Mouse (Mus musculus) intestine, embryonic 16.5 days (tissue): ENCODE data around the gene Abcd4. TPM values are rescaled to one million over a fixed set of nuclear protein-coding genes. Genes with fewer than 3 reads are reported as not detected.

Experiments used
- ATAC-seq: fragments of 200-750 bp; cut with Nextera tagmentation; 2 replicates; pipeline ENCODE4 v1.8.0; 2017; ENCODE audit warnings: moderate TSS enrichment, moderate library complexity
- H3K27ac ChIP-seq: fragments of 300-500 bp; sonication (generic); 2 replicates; pipeline ENCODE4 v1.5.1; 2014; ENCODE audit warnings: mild to moderate bottlenecking, low read length
- H3K27me3 ChIP-seq: fragments of 300-500 bp; sonication (generic); replicated peaks from 2 replicates; pipeline ENCODE4 v1.6.1; 2014; ENCODE audit warnings: low read length, control low read depth, mixed read lengths; ENCODE audit not compliant: control insufficient read depth, insufficient read depth
- H3K36me3 ChIP-seq: fragments of 300-500 bp; sonication (generic); 2 replicates; pipeline ENCODE4 v1.6.1; 2014; ENCODE audit warnings: low read length, control low read depth; ENCODE audit not compliant: control insufficient read depth, insufficient read depth
- H3K4me1 ChIP-seq: fragments of 300-500 bp; sonication (generic); 2 replicates; pipeline ENCODE4 v1.6.1; 2014; ENCODE audit warnings: low read length, control low read depth, mixed read lengths; ENCODE audit not compliant: control insufficient read depth, insufficient read depth
- H3K4me2 ChIP-seq: fragments of 300-500 bp; sonication (generic); 2 replicates; pipeline ENCODE4 v1.6.1; 2014; ENCODE audit warnings: low read depth, low read length, control low read depth
- H3K4me3 ChIP-seq: fragments of 300-500 bp; sonication (generic); 2 replicates; pipeline ENCODE4 v1.5.1; 2014; ENCODE audit warnings: mild to moderate bottlenecking, low read length
- H3K9ac ChIP-seq: fragments of 300-500 bp; sonication (generic); 2 replicates; pipeline ENCODE4 v1.6.1; 2014; ENCODE audit warnings: low read depth, low read length
- H3K9me3 ChIP-seq: fragments of 300-500 bp; sonication (generic); 2 replicates; pipeline ENCODE4 v1.6.1; 2016; ENCODE audit warnings: low read length, control low read depth; ENCODE audit not compliant: control insufficient read depth
- WGBS: fragments of 180-500 bp; shearing (Covaris S2); extraction: QIAGEN DNeasy Blood & Tissue Kit; methylation state at CpG from one replicate; pipeline ENCODE4 v1.1.7; 2014; 5-methylcytosine and 5-hydroxymethylcytosine counted together
- polyA plus RNA-seq: library from polyadenylated mRNA; unstranded; fragments of >200 nt; fragmentation: Nextera tagmentation; extraction: Ambion mirVana; gene quantifications from 2 replicates; pipeline ENCODE4 v1.2.1, GENCODE M21; 2015

Gene Abcd4
- polyA plus RNA-seq, 1 experiment from 2014 or later = 27.8 TPM

GRCm38 (mm10) chr12:84614524-84614923 is 2.7 kb downstream of the Abcd4 start:
- Histone ChIP-seq H3K4me1 (peaks cover 15% of the 10 kb centered on the region), H3K4me2 (no peak overlapping the region), H3K4me3 (no peak overlapping the region), H3K27ac (no peak overlapping the region), H3K27me3 (no peaks in the 10 kb centered on the region), H3K9ac (no peak overlapping the region), H3K9me3 (no peaks in the 10 kb centered on the region), H3K36me3 (no peaks in the 10 kb centered on the region)
- ATAC-seq = no peak
- 64% methylated on average over 7 of the region's 7 CpGs for WGBS

- Histone ChIP-seq H3K4me2 (no peak overlapping the region), H3K9ac (no peak overlapping the region), H3K9me3 (no peaks in the 10 kb centered on the region), H3K27me3 (no peaks in the 10 kb centered on the region), H3K4me1 (peaks cover 15% of the 10 kb centered on the region), H3K36me3 (no peaks in the 10 kb centered on the region), H3K4me3 (no peak overlapping the region), H3K27ac (no peak overlapping the region)
- ATAC-seq = no peak
- 86% methylated on average over 11 of the region's 11 CpGs for WGBS
These were observed 3.2 kb downstream of the Abcd4 start for GRCm38 (mm10) chr12:84614001-84614400.

GRCm38 (mm10) chr12:84612518-84612917 is 4.7 kb downstream of the Abcd4 start:
- Histone ChIP-seq H3K9ac (peak overlapping the region; percentile 50), H3K4me1 (peaks cover 15% of the 10 kb centered on the region), H3K36me3 (no peaks in the 10 kb centered on the region), H3K4me3 (no peak overlapping the region), H3K4me2 (peak overlapping the region; percentile 29; the same call in 1 of the 2 replicates), H3K27ac (peak overlapping the region; percentile 75), H3K9me3 (no peaks in the 10 kb centered on the region), H3K27me3 (no peaks in the 10 kb centered on the region)
- 58% methylated on average over 8 of the region's 8 CpGs for WGBS
- ATAC-seq = peak; percentile 83

DNA sequence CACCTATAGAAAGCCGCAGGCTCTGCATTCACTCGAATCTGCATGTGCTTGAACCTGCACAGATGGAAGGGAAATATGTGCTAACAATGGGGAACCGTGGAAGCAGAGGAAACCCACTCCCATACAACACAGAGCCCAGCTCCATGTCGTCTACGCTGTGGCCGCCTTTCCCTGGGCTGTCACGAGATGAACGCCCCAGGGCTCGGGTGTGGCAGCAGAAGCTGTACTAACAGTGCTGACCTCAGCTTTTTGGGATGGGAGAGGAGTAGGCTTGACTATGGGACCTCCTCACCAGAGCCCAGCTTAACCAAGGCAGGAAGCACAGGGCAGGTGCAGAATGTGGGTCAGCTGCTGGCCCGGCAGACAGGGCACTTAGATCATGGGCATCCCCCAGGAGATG is 5.5 kb downstream of the Abcd4 start:
- no peak overlapping the region for H3K4me3 ChIP-seq
- peaks cover 15% of the 10 kb centered on the region for H3K4me1 ChIP-seq
- no peaks in the 10 kb centered on the region for H3K9me3 ChIP-seq
- H3K9ac ChIP-seq = no peak overlapping the region
- no peaks in the 10 kb centered on the region for H3K36me3 ChIP-seq
- WGBS = 79% methylated on average over 10 of the region's 10 CpGs
- no peaks in the 10 kb centered on the region for H3K27me3 ChIP-seq
- peak overlapping the region; percentile 45; the same call in 1 of the 2 replicates for H3K27ac ChIP-seq
- ATAC-seq = no peak
- H3K4me2 ChIP-seq = no peak overlapping the region

- Histone ChIP-seq H3K9ac (no peak overlapping the region), H3K36me3 (no peaks in the 10 kb centered on the region), H3K27me3 (no peaks in the 10 kb centered on the region), H3K4me2 (no peak overlapping the region), H3K9me3 (no peaks in the 10 kb centered on the region), H3K4me3 (no peak overlapping the region), H3K4me1 (0 out of 2 replicates have a peak, but pooled peaks cover 5% of the 10 kb centered on the region), H3K27ac (no peak overlapping the region)
- 82% methylated on average over 7 of the region's 7 CpGs for WGBS
- no peak for ATAC-seq
These were observed 11.4 kb downstream of the Abcd4 start for GRCm38 (mm10) chr12:84605860-84606259.

DNA sequence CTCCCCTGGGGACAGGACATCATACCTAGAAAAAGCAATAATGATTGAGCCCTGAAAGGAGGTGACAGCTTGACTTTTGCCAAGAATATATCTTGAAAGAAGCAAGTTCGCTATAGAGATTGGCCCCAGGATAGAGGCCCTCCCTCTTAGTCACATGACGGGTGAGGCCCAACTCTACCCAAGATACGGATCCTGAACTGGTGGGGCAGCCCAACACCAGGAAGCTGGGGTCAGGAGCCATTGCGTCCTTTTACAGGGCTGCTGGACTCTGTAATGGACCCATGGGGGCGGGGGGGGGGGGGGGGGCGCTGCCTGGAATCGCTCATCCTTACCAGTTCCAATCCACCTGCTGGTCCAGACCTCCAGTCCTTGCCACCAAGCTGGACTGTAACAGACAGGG is 13.2 kb downstream of the Abcd4 start:
- no peak overlapping the region for H3K27ac ChIP-seq
- 85% methylated on average over 6 of the region's 7 CpGs for WGBS
- H3K4me2 ChIP-seq = no peak overlapping the region
- no peaks in the 10 kb centered on the region for H3K27me3 ChIP-seq
- H3K36me3 ChIP-seq = no peaks in the 10 kb centered on the region
- ATAC-seq = peak; percentile 62
- no peaks in the 10 kb centered on the region for H3K9me3 ChIP-seq
- H3K9ac ChIP-seq = no peak overlapping the region
- no peak overlapping the region for H3K4me3 ChIP-seq
- 0 out of 2 replicates have a peak, but pooled peaks cover 5% of the 10 kb centered on the region for H3K4me1 ChIP-seq

DNA sequence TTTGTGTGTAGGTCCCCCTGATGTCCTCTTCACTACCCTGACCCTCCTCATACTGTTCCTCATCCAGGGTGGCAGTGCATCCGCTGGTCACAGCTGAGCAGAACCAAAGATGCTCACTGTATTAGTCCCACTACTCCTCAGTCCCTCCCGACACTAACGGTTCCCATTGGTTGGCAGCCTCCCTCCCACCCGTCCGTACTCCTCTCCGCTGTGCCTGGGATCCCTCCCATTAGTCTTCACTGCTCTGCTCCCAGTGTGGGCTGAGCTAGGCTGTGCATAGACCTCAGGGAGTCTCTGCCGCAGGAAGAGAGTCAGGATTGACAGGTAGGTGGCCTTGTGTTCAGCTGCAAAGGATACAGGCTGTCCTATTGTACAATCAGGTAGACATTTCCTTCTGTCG is 18.9 kb downstream of the Abcd4 start:
- H3K4me2 ChIP-seq = no peak overlapping the region
- H3K36me3 ChIP-seq = no peaks in the 10 kb centered on the region
- H3K4me1 ChIP-seq = no peaks in the 10 kb centered on the region
- no peak for ATAC-seq
- WGBS = 16% methylated on average over 8 of the region's 8 CpGs
- no peak overlapping the region for H3K27ac ChIP-seq
- H3K27me3 ChIP-seq = no peaks in the 10 kb centered on the region
- H3K4me3 ChIP-seq = no peak overlapping the region
- H3K9ac ChIP-seq = no peak overlapping the region
- no peaks in the 10 kb centered on the region for H3K9me3 ChIP-seq

- H3K36me3 ChIP-seq = no peaks in the 10 kb centered on the region
- no peaks in the 10 kb centered on the region for H3K27me3 ChIP-seq
- peak overlapping the region; percentile 66 for H3K9ac ChIP-seq
- no peaks in the 10 kb centered on the region for H3K4me1 ChIP-seq
- H3K27ac ChIP-seq = no peak overlapping the region
- 1% methylated on average over 54 of the region's 54 CpGs for WGBS
- H3K9me3 ChIP-seq = no peaks in the 10 kb centered on the region
- H3K4me2 ChIP-seq = peak overlapping the region; percentile 98
- H3K4me3 ChIP-seq = peak overlapping the region; percentile 51
- ATAC-seq = peak; percentile 70
These were observed 27.1 kb downstream of the Abcd4 start for GRCm38 (mm10) chr12:84589825-84590761.

GRCm38 (mm10) chr12:84581285-84581684 is 35.9 kb downstream of the Abcd4 start:
- no peak for ATAC-seq
- Histone ChIP-seq H3K27me3 (0 out of 2 replicates have a peak, but pooled peaks cover 9% of the 10 kb centered on the region), H3K9ac (no peak overlapping the region), H3K4me3 (no peak overlapping the region), H3K4me2 (no peak overlapping the region), H3K9me3 (no peaks in the 10 kb centered on the region), H3K36me3 (no peaks in the 10 kb centered on the region), H3K27ac (no peak overlapping the region), H3K4me1 (no peaks in the 10 kb centered on the region)
- WGBS = 95% methylated on average over 2 of the region's 2 CpGs
